Mouse (Mus musculus) liver, embryonic 16.5 days (tissue): ENCODE data around the gene Ippk. TPM values are rescaled to one million over a fixed set of nuclear protein-coding genes. Genes with fewer than 3 reads are reported as not detected.

Experiments used
- ATAC-seq: fragments of 200-750 bp; cut with Nextera tagmentation; 2 replicates; pipeline ENCODE4 v1.8.0; 2017; ENCODE audit warnings: low read depth, mild to moderate bottlenecking, moderate number of reproducible peaks, moderate library complexity
- H3K27ac ChIP-seq: fragments of 300-500 bp; sonication (generic); 2 replicates; pipeline ENCODE4 v1.5.1; 2014; ENCODE audit warnings: mild to moderate bottlenecking, low read length
- H3K27me3 ChIP-seq: fragments of 300-500 bp; sonication (generic); 2 replicates; pipeline ENCODE4 v1.6.1; 2014; ENCODE audit warnings: low read depth, low read length, mixed read lengths; ENCODE audit not compliant: control insufficient read depth, insufficient read depth
- H3K36me3 ChIP-seq: fragments of 300-500 bp; sonication (generic); 2 replicates; pipeline ENCODE4 v1.6.1; 2014; ENCODE audit warnings: mild to moderate bottlenecking; ENCODE audit not compliant: control insufficient read depth, insufficient read depth
- H3K4me1 ChIP-seq: fragments of 300-500 bp; sonication (generic); 2 replicates; pipeline ENCODE4 v1.6.1; 2014; ENCODE audit warnings: low read depth, low read length, mixed read lengths; ENCODE audit not compliant: control insufficient read depth
- H3K4me2 ChIP-seq: fragments of 300-500 bp; sonication (generic); 2 replicates; pipeline ENCODE4 v1.6.1; 2014; ENCODE audit warnings: low read depth, low read length, mixed read lengths
- H3K4me3 ChIP-seq: fragments of 300-500 bp; sonication (generic); 2 replicates; pipeline ENCODE4 v1.5.1; 2014; ENCODE audit warnings: low read depth, mild to moderate bottlenecking, low read length
- H3K9ac ChIP-seq: fragments of 300-500 bp; sonication (generic); 2 replicates; pipeline ENCODE4 v1.6.1; 2014; ENCODE audit warnings: low read depth, low read length
- H3K9me3 ChIP-seq: fragments of 300-500 bp; sonication (generic); replicated peaks from 2 replicates; pipeline ENCODE4 v1.6.1; 2016; ENCODE audit warnings: low read length; ENCODE audit not compliant: control insufficient read depth
- WGBS: fragments of 180-500 bp; shearing (Covaris S2); extraction: QIAGEN DNeasy Blood & Tissue Kit; methylation state at CpG from one replicate; pipeline ENCODE4 v1.1.7; 2014; ENCODE audit not compliant: insufficient replicate concordance; 5-methylcytosine and 5-hydroxymethylcytosine counted together
- polyA plus RNA-seq: library from polyadenylated mRNA; unstranded; fragments of >200 nt; fragmentation: Nextera tagmentation; extraction: Ambion mirVana; gene quantifications from 2 replicates; pipeline ENCODE4 v1.2.1, GENCODE M21; 2015

Gene Ippk
- 6.6 and 6.8 TPM in 2 replicates for polyA plus RNA-seq

- H3K9me3 ChIP-seq: no peaks in the 10 kb centered on the region
- WGBS: under 1% methylated on average over 69 of the region's 69 CpGs
- ATAC-seq: peak; percentile 97
- H3K9ac ChIP-seq: peak within 1 kb of the TSS; percentile 83
- H3K36me3 ChIP-seq: no peaks in the 10 kb centered on the region
- H3K27ac ChIP-seq: peak within 1 kb of the TSS; percentile 87
- H3K4me1 ChIP-seq: peaks cover 22% of the 10 kb centered on the region
- H3K27me3 ChIP-seq: no peaks in the 10 kb centered on the region
- peak within 1 kb of the TSS; percentile 85 for H3K4me3 ChIP-seq
- H3K4me2 ChIP-seq: peak within 1 kb of the TSS; percentile 84
Observed at GRCm38 (mm10) chr13:49420754-49421605, at the start of gene Ippk. Ippk (plus strand) TSS chr13:49421249.

DNA sequence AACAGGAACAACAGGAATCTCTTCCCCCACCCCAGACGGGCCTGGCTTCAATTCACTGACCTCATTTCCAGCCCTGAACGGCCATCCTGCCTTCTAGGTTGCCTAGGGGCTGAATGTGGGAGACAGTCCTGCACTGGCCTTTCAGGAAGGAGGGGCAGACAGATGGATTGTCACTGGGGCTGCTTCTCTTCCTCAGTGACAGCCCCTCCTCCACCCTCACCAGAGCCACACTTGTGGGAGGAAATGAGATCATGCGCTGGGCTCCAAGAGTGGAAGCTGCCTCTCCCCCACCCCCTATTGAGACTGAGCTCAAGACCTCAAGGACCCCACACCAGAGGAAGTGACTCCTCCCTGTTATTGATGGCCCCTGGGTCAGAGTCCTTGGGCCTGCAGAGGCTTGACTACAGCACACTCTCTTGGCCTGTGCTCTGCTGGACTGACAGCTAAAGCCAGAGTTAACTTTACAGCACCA, 49.6 kb upstream of the Ippk start:
- Histone ChIP-seq H3K9ac (no peak overlapping the region), H3K4me3 (no peak overlapping the region), H3K4me1 (peaks cover 15% of the 10 kb centered on the region), H3K9me3 (no peaks in the 10 kb centered on the region), H3K4me2 (no peak overlapping the region), H3K36me3 (peaks cover 2% of the 10 kb centered on the region; the same call in 1 of the 2 replicates), H3K27ac (peak overlapping the region; percentile 48), H3K27me3 (no peaks in the 10 kb centered on the region)
- 23% methylated on average over 3 of the region's 3 CpGs for WGBS
- peak; percentile 78 for ATAC-seq

- Histone ChIP-seq H3K27me3 (no peaks in the 10 kb centered on the region), H3K36me3 (peaks cover 2% of the 10 kb centered on the region; the same call in 1 of the 2 replicates), H3K27ac (no peak overlapping the region), H3K9me3 (no peaks in the 10 kb centered on the region), H3K4me2 (no peak overlapping the region), H3K9ac (no peak overlapping the region), H3K4me3 (no peak overlapping the region), H3K4me1 (peaks cover 15% of the 10 kb centered on the region)
- ATAC-seq: no peak
- WGBS: 78% methylated on average over 9 of the region's 9 CpGs
Observed at GRCm38 (mm10) chr13:49372370-49373060, 48.5 kb upstream of the Ippk start.

DNA sequence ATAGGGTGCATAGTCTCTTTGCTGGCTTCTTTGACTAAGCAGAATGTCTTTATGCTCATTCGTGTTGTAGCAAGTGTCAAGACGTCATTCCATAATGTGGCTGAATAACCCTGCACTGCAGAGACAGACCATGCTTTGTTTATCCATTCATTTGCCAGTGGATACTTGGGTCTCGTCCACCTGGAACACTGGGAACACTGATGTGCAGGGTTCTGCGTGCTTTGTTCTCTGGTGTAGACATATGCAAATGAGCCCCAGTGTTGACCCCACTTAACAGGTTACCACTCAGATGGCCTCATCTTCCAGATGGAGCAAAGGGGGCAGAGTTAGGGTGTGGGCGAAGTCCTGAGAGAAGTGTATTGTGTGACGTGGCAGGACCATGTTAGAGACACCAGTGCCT, 46.7 kb upstream of the Ippk start:
- Histone ChIP-seq H3K27me3 (no peaks in the 10 kb centered on the region), H3K27ac (no peak overlapping the region), H3K36me3 (peaks cover 13% of the 10 kb centered on the region), H3K4me1 (peaks cover 15% of the 10 kb centered on the region), H3K4me3 (no peak overlapping the region), H3K9me3 (no peaks in the 10 kb centered on the region), H3K4me2 (no peak overlapping the region), H3K9ac (no peak overlapping the region)
- ATAC-seq: no peak
- 70% methylated on average over 6 of the region's 6 CpGs for WGBS

GRCm38 (mm10) chr13:49374730-49375129, 46.3 kb upstream of the Ippk start:
- no peak overlapping the region for H3K4me2 ChIP-seq
- H3K27ac ChIP-seq: no peak overlapping the region
- H3K4me1 ChIP-seq: peaks cover 15% of the 10 kb centered on the region
- H3K9me3 ChIP-seq: no peaks in the 10 kb centered on the region
- H3K36me3 ChIP-seq: peaks cover 15% of the 10 kb centered on the region
- H3K27me3 ChIP-seq: no peaks in the 10 kb centered on the region
- 72% methylated on average over 6 of the region's 6 CpGs for WGBS
- ATAC-seq: no peak
- no peak overlapping the region for H3K4me3 ChIP-seq
- H3K9ac ChIP-seq: no peak overlapping the region

- no peak overlapping the region for H3K4me2 ChIP-seq
- no peaks in the 10 kb centered on the region for H3K9me3 ChIP-seq
- no peak overlapping the region for H3K27ac ChIP-seq
- no peak overlapping the region for H3K4me3 ChIP-seq
- H3K9ac ChIP-seq: no peak overlapping the region
- H3K27me3 ChIP-seq: no peaks in the 10 kb centered on the region
- no peaks in the 10 kb centered on the region; the same call in 1 of the 2 replicates for H3K4me1 ChIP-seq
- WGBS: 67% methylated on average over 6 of the region's 6 CpGs
- ATAC-seq: peak; percentile 38; the same call in 1 of the 2 replicates
- peaks cover 33% of the 10 kb centered on the region for H3K36me3 ChIP-seq
Observed at GRCm38 (mm10) chr13:49377608-49378007, 43.4 kb upstream of the Ippk start.

- no peaks in the 10 kb centered on the region for H3K27me3 ChIP-seq
- no peak for ATAC-seq
- H3K36me3 ChIP-seq: peaks cover 46% of the 10 kb centered on the region
- no peaks in the 10 kb centered on the region for H3K4me1 ChIP-seq
- H3K9ac ChIP-seq: no peak overlapping the region
- H3K4me3 ChIP-seq: no peak overlapping the region
- no peak overlapping the region for H3K27ac ChIP-seq
- 91% methylated on average over 20 of the region's 20 CpGs for WGBS
- no peaks in the 10 kb centered on the region for H3K9me3 ChIP-seq
- H3K4me2 ChIP-seq: no peak overlapping the region
Observed at GRCm38 (mm10) chr13:49379301-49379700, 41.7 kb upstream of the Ippk start.

DNA sequence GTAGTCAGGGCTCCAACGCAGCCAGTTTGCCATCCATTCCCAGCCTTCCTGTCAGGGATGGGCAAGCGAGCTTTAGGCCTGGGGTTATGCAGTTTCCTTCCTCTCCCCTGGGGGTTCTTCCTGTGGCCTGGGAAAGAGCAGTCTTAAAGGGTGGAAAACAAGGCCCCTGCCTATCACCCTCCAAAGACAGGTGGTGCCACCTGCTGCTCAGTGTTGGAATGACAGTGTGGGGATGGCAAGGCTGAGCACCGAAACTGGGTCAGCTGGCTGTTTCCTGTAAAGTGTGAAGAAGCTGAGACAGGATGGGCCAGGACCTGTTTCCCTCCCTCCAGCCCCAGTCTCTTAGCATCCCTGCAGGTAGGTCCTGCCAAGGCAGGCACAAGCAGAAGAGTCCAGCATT, 39.8 kb upstream of the Ippk start:
- H3K9ac ChIP-seq: no peak overlapping the region
- H3K36me3 ChIP-seq: peaks cover 46% of the 10 kb centered on the region
- peaks cover 2% of the 10 kb centered on the region; the same call in 1 of the 2 replicates for H3K4me1 ChIP-seq
- WGBS: 15% methylated on average over 3 of the region's 3 CpGs
- no peak overlapping the region for H3K4me3 ChIP-seq
- H3K9me3 ChIP-seq: no peaks in the 10 kb centered on the region
- no peak overlapping the region for H3K4me2 ChIP-seq
- peak; percentile 38 for ATAC-seq
- no peaks in the 10 kb centered on the region for H3K27me3 ChIP-seq
- no peak overlapping the region for H3K27ac ChIP-seq

DNA sequence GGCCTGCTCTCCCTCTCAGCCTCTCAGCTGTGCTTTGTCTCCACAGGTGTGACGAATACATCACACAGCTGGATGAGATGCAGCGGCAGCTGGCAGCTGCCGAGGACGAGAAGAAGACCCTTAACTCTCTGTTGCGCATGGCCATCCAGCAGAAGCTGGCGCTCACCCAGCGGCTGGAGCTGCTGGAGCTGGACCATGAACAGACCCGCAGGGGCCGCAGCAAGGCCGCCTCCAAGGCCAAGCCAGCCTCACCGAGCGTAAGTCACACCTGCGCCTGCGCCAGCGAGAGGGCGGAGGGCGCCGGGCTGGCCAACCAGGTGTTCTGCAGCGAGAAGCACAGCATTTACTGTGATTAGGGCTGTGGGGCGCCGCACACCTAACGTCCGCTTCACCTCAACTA, 38.1 kb upstream of the Ippk start:
- H3K4me2 ChIP-seq: no peak overlapping the region
- WGBS: 91% methylated on average over 23 of the region's 23 CpGs
- H3K4me1 ChIP-seq: peaks cover 2% of the 10 kb centered on the region; the same call in 1 of the 2 replicates
- ATAC-seq: no peak
- H3K27ac ChIP-seq: no peak overlapping the region
- H3K4me3 ChIP-seq: no peak overlapping the region
- peaks cover 50% of the 10 kb centered on the region for H3K36me3 ChIP-seq
- no peaks in the 10 kb centered on the region for H3K9me3 ChIP-seq
- no peaks in the 10 kb centered on the region for H3K27me3 ChIP-seq
- H3K9ac ChIP-seq: no peak overlapping the region
